Mouse (Mus musculus): Measurements from ENCODE around the gene Mst1.

GRCm38 (mm10) chr9:108055061-108055460, 25.2 kb upstream of the Mst1 start:
- TF ChIP-seq CTCF (IDR thresholded peaks at IDR 0.05; ENCODE audit: borderline replicate concordance, control insufficient read depth, extremely low read depth, insufficient read depth, low read length, poor library complexity) (no peak), POLR2A (IDR thresholded peaks at IDR 0.05; ENCODE audit: control insufficient read depth, extremely low read depth, insufficient read depth, low read length, poor library complexity) (no peak)

Data from thymus, adult 2 months (tissue).